Mouse (Mus musculus): ENCODE results near the gene Foxn4.

- TF ChIP-seq CTCF (IDR thresholded peaks at IDR 0.05; ENCODE audit: low read depth) (no peak), EP300 (IDR thresholded peaks at IDR 0.05; ENCODE audit: low read depth) (no peak)
These were observed 8.7 kb upstream of the Foxn4 start for GRCm38 (mm10) chr5:114282346-114282745.
